Comparison of ENCODE assay signal across 9 mouse cellular contexts in the genomic region with DNA sequence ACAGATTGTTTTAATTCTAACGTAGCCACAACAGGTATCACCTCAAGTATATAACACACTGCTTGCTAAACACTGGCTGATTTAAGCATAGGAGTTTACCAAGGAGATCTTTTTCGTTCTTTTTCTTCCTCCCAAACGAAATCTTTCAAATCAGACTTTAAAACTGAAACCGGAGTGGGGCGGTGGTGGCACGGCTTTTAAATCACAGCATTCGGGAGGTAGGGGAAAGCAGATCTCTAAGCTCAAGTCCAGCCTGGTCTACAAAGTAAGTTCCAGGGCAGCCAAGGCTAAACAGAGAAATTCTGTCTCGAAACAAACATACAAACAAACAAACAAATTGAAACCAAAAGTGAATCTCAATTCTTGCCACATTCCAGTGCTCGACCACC. TPM values are rescaled to one million over a fixed set of nuclear protein-coding genes. Genes with fewer than 3 reads are reported as not detected.
DNase-seq lines count a peak whose midpoint lies in the region; ATAC-seq and TF ChIP-seq lines count a peak whose summit lies in the region.
"Had no signal": no experiment of that assay in that cellular context is flagged by ENCODE, and none has a peak within 500 bp of the region (broad histone marks: within the 10 kb centered on the region; RNA-seq: fewer than 3 reads in every experiment).

No protein-coding gene starts in this region.

- H3K4me3 ChIP-seq in heart, embryonic 11.5 days (ENCODE audit: low read depth, low read length): peak overlapping the region; percentile 70
- H3K4me3 ChIP-seq in G1E (ENCODE audit: low read depth, low read length): peak overlapping the region; percentile 97
- H3K4me3 ChIP-seq in heart, embryonic 16.5 days (ENCODE audit: low read length): peak overlapping the region; percentile 94

- H3K36me3 ChIP-seq in heart, embryonic 11.5 days (ENCODE audit: control insufficient read depth, insufficient read depth, low read length): no peaks in the 10 kb centered on the region
- H3K36me3 ChIP-seq in G1E (replicated peaks): peaks cover 37% of the 10 kb centered on the region
- no peaks in the 10 kb centered on the region for H3K36me3 ChIP-seq in heart, embryonic 16.5 days (ENCODE audit: control insufficient read depth, insufficient read depth)

- intact Hi-C loops in left cerebral cortex, postnatal 25 days (cut with DNase I): loop anchor here (2.0 to 5.0 kb wide), 3 partner anchors 40 to 303 kb away; a partner anchor contains a TSS

- H3K4me1 ChIP-seq in heart, embryonic 11.5 days (ENCODE audit: control insufficient read depth, insufficient read depth, low read length): peaks cover 3% of the 10 kb centered on the region; the same call in 1 of the 2 replicates
- peaks cover 51% of the 10 kb centered on the region for H3K4me1 ChIP-seq in G1E (ENCODE audit: insufficient read depth, low read depth, low read length)
- H3K4me1 ChIP-seq in heart, embryonic 16.5 days (ENCODE audit: control insufficient read depth, insufficient read depth, low read length): peaks cover 11% of the 10 kb centered on the region

- peak overlapping the region; percentile 82 for H3K9ac ChIP-seq in heart, embryonic 11.5 days (ENCODE audit: low read depth, low read length)
- H3K9ac ChIP-seq in heart, embryonic 16.5 days (ENCODE audit: low read length): peak overlapping the region; percentile 92

- WGBS in heart, embryonic 11.5 days (ENCODE audit: insufficient replicate concordance): 12% methylated on average over 9 of the region's 9 CpGs
- 6% methylated on average over 9 of the region's 9 CpGs for WGBS in heart, embryonic 16.5 days

- TF ChIP-seq CTCF in G1E (IDR thresholded peaks at IDR 0.05; ENCODE audit: low read depth, low read length): no peak

- no peak for ATAC-seq in heart, embryonic 11.5 days (replicated peaks; ENCODE audit: insufficient number of reproducible peaks, low FRiP score, low TSS enrichment)
- ATAC-seq in G1E (ENCODE audit: extremely low read depth, insufficient number of reproducible peaks, low FRiP score, poor library complexity, severe bottlenecking): no peak
- ATAC-seq in heart, embryonic 16.5 days (replicated peaks; ENCODE audit: extremely low read depth, insufficient read depth, low FRiP score): no peak

- H3K27me3 ChIP-seq in heart, embryonic 11.5 days (ENCODE audit: control insufficient read depth, insufficient read depth, low read length): no peaks in the 10 kb centered on the region
- H3K27me3 ChIP-seq in G1E (ENCODE audit: insufficient read depth, low read length): peaks cover 1% of the 10 kb centered on the region; the same call in 1 of the 2 replicates
- no peaks in the 10 kb centered on the region for H3K27me3 ChIP-seq in heart, embryonic 16.5 days (ENCODE audit: control insufficient read depth, insufficient read depth, low read length)
- H3K27me3 ChIP-seq: Patski had no signal

- H3K4me2 ChIP-seq in heart, embryonic 11.5 days: peak overlapping the region; percentile 89
- peak overlapping the region; percentile 80 for H3K4me2 ChIP-seq in heart, embryonic 16.5 days (ENCODE audit: low read depth, low read length)

- DNase-seq in heart, adult 11 months: no peak
- DNase-seq in G1E (ENCODE audit: low spot score): no peak
- DNase-seq in lung, postnatal 25 days (ENCODE audit: low spot score): peak; percentile 2
- no peak for DNase-seq in right cerebral cortex, postnatal 36 days (ENCODE audit: low spot score in 2 of 2)
- no peak for DNase-seq in left cerebral cortex, postnatal 25 days (ENCODE audit: low spot score in 2 of 2)
- no peak for DNase-seq in frontal cortex, adult 2 months (ENCODE audit: extremely low spot score in 1 of 2, low spot score in 1 of 2)

- peak overlapping the region; percentile 81 for H3K27ac ChIP-seq in heart, embryonic 11.5 days (ENCODE audit: low read depth, low read length)
- peak overlapping the region; percentile 89 for H3K27ac ChIP-seq in heart, embryonic 16.5 days (ENCODE audit: low read length)

- 0 out of 2 replicates have a peak, but pooled peaks cover 4% of the 10 kb centered on the region for H3K9me3 ChIP-seq in heart, embryonic 11.5 days (replicated peaks; ENCODE audit: control insufficient read depth, low read length)
- peaks cover 6% of the 10 kb centered on the region for H3K9me3 ChIP-seq in G1E (replicated peaks)
- H3K9me3 ChIP-seq in heart, embryonic 16.5 days (replicated peaks; ENCODE audit: control insufficient read depth, low read length): peaks cover 5% of the 10 kb centered on the region

RNA-seq across cellular contexts. Expression of a gene that starts 1.1 kb away (rescaled TPM):
- polyA plus RNA-seq in heart, embryonic 11.5 days (2014; fragmentation: Nextera tagmentation; extraction: Ambion mirVana): 85.3 and 85.8 TPM in 2 replicates
- 270 and 306 TPM in 2 replicates for total RNA-seq in G1E (2014; fragmentation: Nextera tagmentation)
- 228 and 262 TPM in 2 replicates for total RNA-seq in G1E (2017)
- polyA plus RNA-seq in G1E (2012): 9.1 and 12.0 TPM in 2 replicates
- polyA plus RNA-seq in heart, embryonic 16.5 days (2015; fragmentation: Nextera tagmentation; extraction: Ambion mirVana): 66.8 and 79.1 TPM in 2 replicates
- 10 to 100 TPM; 47.8 to 70.3 TPM for total RNA-seq in left cerebral cortex, postnatal 25 days (2021)
- 90.4 and 104 TPM in 2 replicates for polyA plus RNA-seq in frontal cortex, adult 2 months (2012; rRNA removed)

RNA-seq across cellular contexts. Expression of a gene that starts 28.0 kb away (rescaled TPM):
- 161 and 167 TPM in 2 replicates for polyA plus RNA-seq in heart, embryonic 11.5 days (2014; fragmentation: Nextera tagmentation; extraction: Ambion mirVana)
- 229 and 276 TPM in 2 replicates for total RNA-seq in G1E (2014; fragmentation: Nextera tagmentation)
- total RNA-seq in G1E (2017): 224 and 269 TPM in 2 replicates
- 30.1 and 44.2 TPM in 2 replicates for polyA plus RNA-seq in G1E (2012)
- 113 and 144 TPM in 2 replicates for polyA plus RNA-seq in heart, embryonic 16.5 days (2015; fragmentation: Nextera tagmentation; extraction: Ambion mirVana)
- total RNA-seq in left cerebral cortex, postnatal 25 days (2021): 10 to 100 TPM; 51.8 to 53.2 TPM
- 41.9 and 45.8 TPM in 2 replicates for polyA plus RNA-seq in frontal cortex, adult 2 months (2012; rRNA removed)

RNA-seq across cellular contexts. Expression of a gene that starts 40.6 kb away (rescaled TPM):
- polyA plus RNA-seq in heart, embryonic 11.5 days (2014; fragmentation: Nextera tagmentation; extraction: Ambion mirVana): 33.5 and 34.7 TPM in 2 replicates
- total RNA-seq in G1E (2014; fragmentation: Nextera tagmentation) (29.9 and 43.3 TPM in 2 replicates), G1E (2017) (23.7 and 27.0 TPM in 2 replicates)
- polyA plus RNA-seq in G1E (2012): 19.2 and 23.1 TPM in 2 replicates
- 28.6 and 29.6 TPM in 2 replicates for polyA plus RNA-seq in heart, embryonic 16.5 days (2015; fragmentation: Nextera tagmentation; extraction: Ambion mirVana)
- total RNA-seq in left cerebral cortex, postnatal 25 days (2021): 10 to 100 TPM; 33.3 to 33.9 TPM
- polyA plus RNA-seq in frontal cortex, adult 2 months (2012; rRNA removed): 31.0 and 32.7 TPM in 2 replicates
